Mouse (Mus musculus) thymus, adult 2 months (tissue): ENCODE measurements around the gene Foxd1. TPM values are rescaled to one million over a fixed set of nuclear protein-coding genes. Genes with fewer than 3 reads are reported as not detected.

ENCODE experiments used
- DNase-seq: peaks from one replicate; pipeline ENCODE4 v3.0.0; 2021
- H3K27ac ChIP-seq: fragments of 200-500 bp; 2 replicates; pipeline ENCODE4 v1.5.1; 2012; ENCODE audit warnings: low read length, control low read depth; ENCODE audit not compliant: control insufficient read depth, insufficient read depth
- H3K27me3 ChIP-seq: fragments of 200-500 bp; 2 replicates; pipeline ENCODE4 v1.6.1; 2012; ENCODE audit warnings: mild to moderate bottlenecking, low read length, moderate library complexity, mixed read lengths; ENCODE audit not compliant: control insufficient read depth, insufficient read depth
- H3K36me3 ChIP-seq: fragments of 200-500 bp; 2 replicates; pipeline ENCODE4 v1.6.1; 2012; ENCODE audit warnings: mild to moderate bottlenecking, low read length, moderate library complexity; ENCODE audit not compliant: control insufficient read depth, insufficient read depth
- H3K4me1 ChIP-seq: fragments of 200-500 bp; replicated peaks from 2 replicates; pipeline ENCODE4 v1.6.1; 2012; ENCODE audit warnings: low read length; ENCODE audit not compliant: control insufficient read depth, insufficient read depth
- H3K4me3 ChIP-seq: fragments of 200-500 bp; 2 replicates; pipeline ENCODE4 v1.5.1; 2012; ENCODE audit warnings: mild to moderate bottlenecking, low read length, control low read depth, moderate library complexity; ENCODE audit not compliant: control insufficient read depth, insufficient read depth
- CTCF ChIP-seq: fragments of 200-500 bp; IDR thresholded peaks from 2 replicates; pipeline ENCODE4 v1.5.1; 2012; ENCODE audit warnings: mild to moderate bottlenecking, control low read depth, low read length, moderate library complexity, borderline replicate concordance; ENCODE audit not compliant: control insufficient read depth, poor library complexity, insufficient read depth; ENCODE audit errors: extremely low read depth
- POLR2A ChIP-seq: fragments of 200-500 bp; IDR thresholded peaks from 2 replicates; pipeline ENCODE4 v1.6.1; 2012; ENCODE audit warnings: mild to moderate bottlenecking, low read length, control low read depth, moderate library complexity; ENCODE audit not compliant: control insufficient read depth, poor library complexity, insufficient read depth; ENCODE audit errors: extremely low read depth
- WGBS: fragments of 180-500 bp; shearing (Covaris S2); methylation state at CpG from one replicate; pipeline ENCODE4 v1.1.7; 2018; 5-methylcytosine and 5-hydroxymethylcytosine counted together
- polyA plus RNA-seq: library from polyadenylated mRNA; depleted of rRNA; stranded (reverse); fragments of >200 nt; gene quantifications from 2 replicates; pipeline ENCODE4 v1.2.3, GENCODE M21; 2012

The Foxd1 gene
- polyA plus RNA-seq, 1 experiment = 0.03 TPM

DNA sequence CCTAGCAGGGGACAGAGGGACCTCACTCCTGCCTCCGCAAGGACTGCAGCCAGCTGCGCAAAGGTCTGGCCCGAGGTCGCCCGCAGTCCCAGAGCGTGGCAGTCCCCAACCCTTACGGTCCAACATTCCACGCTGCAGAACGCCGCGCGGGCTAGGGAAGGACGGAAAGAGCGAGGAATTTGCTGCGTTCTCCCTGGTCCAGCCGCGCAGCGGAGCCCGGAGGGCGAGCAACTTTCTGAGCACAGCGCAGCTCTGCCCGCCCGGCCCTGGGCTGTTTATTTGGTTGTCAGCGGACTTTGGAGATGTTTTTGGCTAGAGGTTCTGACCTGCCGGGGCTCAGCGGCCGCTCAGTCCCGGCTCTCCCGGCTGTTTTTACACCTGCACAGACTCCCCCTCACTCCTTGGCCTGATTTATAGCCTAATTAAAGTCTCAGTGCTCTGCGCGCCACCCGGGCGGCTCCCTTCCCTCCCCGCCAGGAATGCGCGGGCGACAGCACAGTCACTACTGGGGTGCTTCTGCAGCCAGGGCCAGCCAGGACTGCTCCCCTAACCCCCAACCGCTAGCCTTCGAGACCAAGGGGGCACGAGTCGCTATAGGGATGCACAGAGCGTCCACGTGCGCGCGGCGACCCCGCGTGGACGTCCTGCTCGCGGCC, 11.9 kb downstream of the Foxd1 start:
- no peak for TF ChIP-seq POLR2A
- TF ChIP-seq CTCF = no peak
- H3K4me1 ChIP-seq = no peaks in the 10 kb centered on the region
- H3K4me3 ChIP-seq = no peak overlapping the region
- 8% methylated on average over 52 of the region's 52 CpGs for WGBS
- H3K27ac ChIP-seq = no peak overlapping the region
- DNase-seq = no peak
- peaks cover 14% of the 10 kb centered on the region for H3K27me3 ChIP-seq
- H3K36me3 ChIP-seq = no peaks in the 10 kb centered on the region

DNA sequence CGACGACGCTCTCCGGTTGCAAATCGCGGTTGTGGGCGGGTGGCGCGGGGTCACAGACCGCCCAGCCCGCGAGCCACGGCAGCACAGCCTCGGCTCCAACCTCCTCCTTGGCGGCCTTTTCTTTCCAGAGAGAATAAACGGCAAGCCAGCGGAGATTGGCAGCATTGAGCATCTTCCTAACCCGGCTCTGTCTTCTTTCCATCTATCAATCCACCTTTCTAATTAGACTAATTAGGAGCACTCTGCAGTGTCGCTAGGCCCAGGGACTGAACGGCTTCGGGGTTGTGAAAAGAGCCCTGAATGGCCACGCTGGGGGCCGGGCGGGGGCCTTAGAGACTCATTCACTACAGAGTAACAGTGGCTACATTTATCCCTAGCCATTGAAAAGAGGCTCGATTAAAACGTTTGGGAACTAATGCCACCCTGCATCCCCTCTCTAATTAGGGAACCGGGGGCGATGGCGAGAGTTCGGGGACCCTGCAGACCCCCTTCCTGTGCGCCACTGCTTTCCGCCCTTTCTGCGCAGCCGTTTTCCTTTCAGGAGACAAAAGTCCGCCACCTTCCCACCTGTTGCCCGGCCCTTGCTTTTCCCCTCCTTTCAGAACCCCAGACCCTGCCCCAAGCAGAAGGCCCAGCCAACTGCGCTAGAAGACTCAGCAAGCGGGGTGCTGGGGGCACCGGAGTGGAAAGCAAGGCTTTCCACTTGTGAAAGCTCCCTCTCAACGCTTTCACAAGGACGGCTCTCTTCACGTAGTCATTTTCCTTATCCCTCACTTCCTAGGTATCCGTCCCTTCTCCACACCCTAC, 12.6 kb downstream of the Foxd1 start:
- Histone ChIP-seq H3K36me3 (no peaks in the 10 kb centered on the region), H3K4me1 (no peaks in the 10 kb centered on the region), H3K27ac (no peak overlapping the region), H3K4me3 (no peak overlapping the region), H3K27me3 (peaks cover 12% of the 10 kb centered on the region)
- no peak for DNase-seq
- TF ChIP-seq CTCF (no peak), POLR2A (no peak)
- WGBS = 8% methylated on average over 43 of the region's 43 CpGs

DNA sequence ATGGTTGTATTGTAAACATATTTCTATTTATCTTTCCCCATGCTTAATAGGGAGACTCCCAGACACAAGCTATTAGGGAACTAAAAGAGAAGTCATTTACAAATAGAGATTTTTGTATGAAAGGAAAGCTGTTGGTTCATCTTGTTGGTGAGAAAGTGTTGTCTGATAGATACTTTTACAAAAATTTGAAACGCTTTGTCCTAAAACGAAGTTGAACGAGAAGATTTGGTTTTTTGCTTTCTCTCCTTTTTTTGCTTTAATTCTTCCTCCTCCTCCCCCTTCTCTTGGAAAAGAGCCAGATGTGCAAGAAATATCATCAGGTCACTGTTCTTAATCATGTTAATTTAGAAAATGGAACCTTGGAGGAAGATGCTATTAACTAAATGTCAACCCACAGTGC, 13.6 kb downstream of the Foxd1 start:
- no peaks in the 10 kb centered on the region for H3K4me1 ChIP-seq
- peaks cover 10% of the 10 kb centered on the region for H3K27me3 ChIP-seq
- no peaks in the 10 kb centered on the region for H3K36me3 ChIP-seq
- H3K4me3 ChIP-seq = no peak overlapping the region
- no peak for TF ChIP-seq POLR2A
- TF ChIP-seq CTCF = no peak
- WGBS = 12% methylated on average over 3 of the region's 3 CpGs
- no peak overlapping the region for H3K27ac ChIP-seq
- no peak for DNase-seq

DNA sequence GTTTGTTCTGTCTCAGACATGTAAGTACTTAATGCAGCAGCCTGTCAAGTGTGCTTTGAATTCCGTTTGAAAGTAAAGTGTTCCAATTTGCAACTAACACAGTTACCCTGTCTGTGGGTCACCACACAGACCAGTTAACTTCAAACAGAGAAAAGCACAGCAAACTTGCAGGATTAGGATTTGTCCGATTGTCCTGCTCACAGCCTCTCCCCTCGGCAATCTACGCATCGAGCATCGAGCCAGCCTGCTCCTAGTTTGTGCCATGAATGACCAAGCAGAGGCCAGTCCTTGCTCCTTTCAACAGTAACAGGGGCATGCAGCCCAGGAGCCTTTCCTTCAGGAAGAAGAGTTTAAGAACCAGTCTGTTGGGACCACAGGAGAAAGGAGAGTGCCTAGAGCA, 15.0 kb downstream of the Foxd1 start:
- TF ChIP-seq POLR2A (no peak), CTCF (no peak)
- H3K27me3 ChIP-seq = peaks cover 10% of the 10 kb centered on the region
- WGBS = 39% methylated on average over 6 of the region's 6 CpGs

DNA sequence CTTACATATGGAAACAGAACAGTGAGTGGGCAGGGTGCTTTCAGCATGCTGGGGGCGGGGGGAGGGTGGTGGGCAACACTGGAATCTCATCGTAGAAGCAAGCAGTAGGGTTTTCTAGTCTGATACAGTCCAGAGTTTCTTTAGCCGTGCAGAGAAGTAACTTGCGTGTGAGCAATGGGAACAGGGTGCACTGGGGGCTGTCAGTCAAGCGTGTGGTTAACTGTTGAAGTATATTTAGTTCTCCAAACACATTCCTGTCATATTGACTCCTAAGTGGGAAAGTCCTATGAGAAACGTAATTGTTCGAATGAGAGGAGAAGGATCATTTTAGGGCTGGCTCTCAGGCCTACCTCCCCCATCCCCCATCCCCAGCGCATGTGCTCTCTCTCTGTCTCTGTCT, 20.5 kb downstream of the Foxd1 start:
- no peak overlapping the region for H3K4me3 ChIP-seq
- peaks cover 2% of the 10 kb centered on the region; the same call in 1 of the 2 replicates for H3K27me3 ChIP-seq
- H3K4me1 ChIP-seq = no peaks in the 10 kb centered on the region
- no peak overlapping the region for H3K27ac ChIP-seq
- TF ChIP-seq POLR2A (no peak), CTCF (no peak)
- no peak for DNase-seq
- 73% methylated on average over 8 of the region's 8 CpGs for WGBS
- no peaks in the 10 kb centered on the region for H3K36me3 ChIP-seq

More for the DNA sequence above, 15.0 kb downstream of the Foxd1 start:
- Histone ChIP-seq H3K4me3 (no peak overlapping the region), H3K27ac (no peak overlapping the region), H3K36me3 (no peaks in the 10 kb centered on the region), H3K4me1 (no peaks in the 10 kb centered on the region)
- DNase-seq = no peak

DNA sequence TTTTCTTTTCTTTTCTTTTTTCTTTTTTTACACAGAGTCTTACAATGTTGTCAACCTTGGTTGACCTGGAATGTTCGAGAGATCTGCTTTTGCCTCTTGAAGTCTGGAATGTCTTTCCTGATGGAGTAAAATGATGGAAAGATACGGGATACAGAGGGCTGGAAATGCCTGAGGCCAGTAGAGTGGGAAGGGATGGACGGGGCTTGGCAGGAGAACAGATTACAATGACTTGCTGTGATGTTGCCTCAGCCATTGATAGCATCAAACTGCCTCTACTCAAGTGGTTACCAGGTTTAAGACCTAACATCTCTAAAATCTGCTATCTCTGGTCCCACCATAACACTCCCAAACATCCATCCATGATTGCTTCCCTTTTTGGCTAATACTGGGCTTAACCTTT, 20.9 kb downstream of the Foxd1 start:
- no peak for DNase-seq
- 76% methylated on average over 3 of the region's 3 CpGs for WGBS
- Histone ChIP-seq H3K4me1 (no peaks in the 10 kb centered on the region), H3K36me3 (no peaks in the 10 kb centered on the region), H3K27me3 (no peaks in the 10 kb centered on the region), H3K4me3 (no peak overlapping the region), H3K27ac (no peak overlapping the region)
- TF ChIP-seq CTCF = no peak
- no peak for TF ChIP-seq POLR2A
